Mouse (Mus musculus): ENCODE measurements around the gene Creb3l4. TPM values are rescaled to one million over a fixed set of nuclear protein-coding genes. Genes with fewer than 3 reads are reported as not detected.
A peak's percentile ranks its signal among the peaks of the same experiment; 100 is the strongest.
"Not testable (repeated sequence)": the region's sequence is repeated elsewhere in the genome, so short reads cannot be mapped to it uniquely, and the experiment has no call there.

The Creb3l4 gene
- polyA plus RNA-seq, 1 experiment from 2014 or later, result 6.8 TPM

DNA sequence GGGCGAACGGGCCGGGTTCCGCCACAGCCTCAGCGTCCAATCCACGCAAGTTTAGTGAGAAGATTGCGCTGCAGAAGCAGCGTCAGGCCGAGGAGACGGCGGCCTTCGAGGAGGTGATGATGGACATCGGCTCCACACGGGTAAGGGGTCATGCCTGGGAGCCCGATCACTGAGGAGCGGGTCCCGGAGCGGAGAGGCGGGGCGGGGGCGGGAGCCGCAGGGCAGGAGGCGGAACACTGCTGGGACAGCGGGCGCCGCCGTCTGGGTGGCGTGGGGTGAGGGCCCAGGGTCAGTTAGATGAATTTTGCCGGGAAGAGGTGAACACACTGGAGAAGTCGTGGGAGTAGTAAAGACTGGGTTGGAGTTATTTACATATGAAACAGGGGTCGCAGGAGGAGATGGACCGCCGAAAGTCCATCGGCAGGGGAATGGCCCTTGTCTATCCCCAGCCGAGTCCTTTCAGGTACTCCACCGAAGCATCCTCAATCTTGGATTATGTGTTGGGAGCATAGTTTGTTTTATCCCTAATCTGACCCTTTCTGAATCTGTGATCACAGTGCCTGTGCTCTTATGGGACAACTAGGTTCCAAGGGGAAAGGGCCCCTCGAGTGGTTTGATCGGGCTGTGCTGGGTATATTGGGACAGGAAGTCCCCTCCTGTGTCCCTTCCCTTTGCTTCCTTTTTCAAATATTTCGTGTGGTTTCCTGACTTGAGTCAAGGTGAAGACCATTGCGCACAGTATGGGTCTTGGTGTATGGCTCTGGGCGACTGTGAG is 11.3 kb upstream of the Creb3l4 start:
- under 1% methylated on average over 41 of the region's 41 CpGs for WGBS
- H3K9ac ChIP-seq (replicated peaks; ENCODE audit: low read length), result peak overlapping the region; percentile 95
- no peaks in the 10 kb centered on the region for H3K27me3 ChIP-seq (ENCODE audit: insufficient read depth, low read length)
- H3K4me2 ChIP-seq (replicated peaks; ENCODE audit: low read depth, low read length), result peak overlapping the region; percentile 84
- H3K9me3 ChIP-seq (ENCODE audit: low read length), result no peaks in the 10 kb centered on the region
- H3K4me1 ChIP-seq (ENCODE audit: insufficient read depth, low read length), result peaks cover 17% of the 10 kb centered on the region
- ATAC-seq (ENCODE audit: low FRiP score, low TSS enrichment), result peak; percentile 80
- H3K27ac ChIP-seq (ENCODE audit: low read length), result peak overlapping the region; percentile 90
- H3K36me3 ChIP-seq (ENCODE audit: insufficient read depth, low read length), result peaks cover 34% of the 10 kb centered on the region
- peak overlapping the region; percentile 87 for H3K4me3 ChIP-seq (ENCODE audit: low read length)

DNA sequence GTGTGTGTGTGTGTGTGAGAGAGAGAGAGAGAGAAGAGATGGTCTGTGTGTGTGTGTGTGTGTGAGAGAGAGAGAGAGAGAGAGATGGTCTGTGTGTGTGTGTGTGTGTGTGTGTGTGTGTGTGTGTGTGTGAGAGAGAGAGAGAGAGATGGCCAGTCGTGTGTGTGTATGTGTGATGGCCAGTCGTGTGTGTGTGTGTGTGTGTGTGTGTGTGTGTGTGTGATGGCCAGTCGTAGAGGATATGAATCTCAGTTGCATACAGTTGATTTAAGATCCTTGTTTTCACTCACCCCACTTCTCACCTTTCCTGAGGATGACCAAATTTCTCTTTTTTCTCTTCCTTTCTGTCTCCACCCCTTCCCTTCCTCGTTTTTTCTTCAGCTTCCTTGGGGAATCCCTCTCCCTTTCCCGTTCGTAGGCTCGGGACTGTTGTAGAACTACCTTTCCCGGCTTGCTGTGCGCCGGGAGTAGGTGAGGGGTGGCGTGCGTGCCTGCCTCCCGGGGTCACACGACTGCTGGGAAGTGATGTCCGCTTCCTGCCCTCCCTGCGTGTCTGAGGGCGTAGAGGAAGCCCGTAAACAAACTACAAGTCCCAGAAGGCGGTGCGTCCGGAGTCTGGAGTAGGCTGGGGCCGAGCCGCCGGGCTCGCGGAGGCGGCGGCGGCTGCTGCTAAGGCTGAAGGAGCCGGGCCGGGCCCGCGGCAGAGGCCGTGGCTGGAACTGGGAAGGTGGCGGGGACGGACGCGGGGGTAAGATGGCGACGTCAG is 10.5 kb upstream of the Creb3l4 start, which contains the start of gene Crtc2:
Gene Crtc2 (plus strand): TSS at position 511 of the 766 bp plus-strand sequence.
- 1% methylated on average over 40 of the region's 40 CpGs for WGBS
- Histone ChIP-seq H3K4me1 (ENCODE audit: insufficient read depth, low read length) (peaks cover 24% of the 10 kb centered on the region), H3K27ac (ENCODE audit: low read length) (peak within 1 kb of the TSS; percentile 90), H3K27me3 (ENCODE audit: insufficient read depth, low read length) (no peaks in the 10 kb centered on the region), H3K36me3 (ENCODE audit: insufficient read depth, low read length) (peaks cover 30% of the 10 kb centered on the region), H3K9me3 (ENCODE audit: low read length) (no peaks in the 10 kb centered on the region), H3K4me3 (ENCODE audit: low read length) (peak within 1 kb of the TSS; percentile 87), H3K4me2 (replicated peaks; ENCODE audit: low read depth, low read length) (peak within 1 kb of the TSS; percentile 84), H3K9ac (replicated peaks; ENCODE audit: low read length) (peak within 1 kb of the TSS; percentile 95)
- peak; percentile 99 for ATAC-seq (ENCODE audit: low FRiP score, low TSS enrichment)

DNA sequence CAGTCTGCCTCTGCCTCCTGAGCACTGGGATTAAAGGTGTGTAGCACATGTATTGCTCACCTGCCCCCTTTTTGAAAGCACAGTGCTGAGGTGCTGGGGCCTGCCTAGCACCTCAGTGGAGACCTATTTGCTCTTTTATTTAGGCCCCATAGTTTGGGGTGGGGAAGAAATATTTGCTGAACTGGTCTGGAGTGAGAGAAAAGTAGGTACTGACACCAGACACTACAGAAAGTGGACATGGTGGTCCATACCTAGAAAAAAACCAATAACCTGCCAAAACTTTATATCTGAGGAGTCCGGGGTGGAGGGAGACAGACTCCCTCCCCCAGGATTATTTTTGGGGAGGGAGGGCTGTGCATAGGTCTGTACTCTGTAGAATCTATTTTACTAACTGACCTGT is 9.9 kb upstream of the Creb3l4 start:
- Histone ChIP-seq H3K36me3 (ENCODE audit: insufficient read depth, low read length) (peaks cover 25% of the 10 kb centered on the region), H3K4me1 (ENCODE audit: insufficient read depth, low read length) (peaks cover 29% of the 10 kb centered on the region)
- not testable (repeated sequence) for H3K9ac ChIP-seq (replicated peaks; ENCODE audit: low read length); H3K4me2 ChIP-seq (replicated peaks; ENCODE audit: low read depth, low read length); H3K27ac ChIP-seq (ENCODE audit: low read length); H3K9me3 ChIP-seq (ENCODE audit: low read length); H3K4me3 ChIP-seq (ENCODE audit: low read length); H3K27me3 ChIP-seq (ENCODE audit: insufficient read depth, low read length)
- peak; percentile 1; the same call in 1 of the 2 replicates for ATAC-seq (ENCODE audit: low FRiP score, low TSS enrichment)
- WGBS, result 84% methylated on average over 1 of the region's 1 CpGs

DNA sequence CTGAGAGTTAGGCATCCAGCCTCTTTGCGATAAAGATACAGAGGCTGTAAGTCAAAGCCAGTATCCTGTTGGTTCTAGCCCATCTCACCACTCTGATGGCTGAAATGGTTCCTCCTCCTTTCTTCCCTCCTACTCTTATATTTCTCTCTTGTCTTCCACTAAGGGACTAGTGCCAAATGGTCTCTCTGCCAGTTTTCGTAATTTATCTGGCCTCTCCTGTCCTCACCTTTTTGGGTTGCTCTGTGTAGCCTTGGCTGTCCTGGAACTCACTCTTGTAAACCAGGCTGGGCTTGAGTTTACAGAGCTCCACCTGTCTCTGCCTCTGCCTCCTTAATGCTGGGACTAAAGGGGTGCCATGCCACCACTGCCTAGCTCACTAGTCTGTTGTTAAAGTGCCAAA is 9.3 kb upstream of the Creb3l4 start:
- ATAC-seq (ENCODE audit: low FRiP score, low TSS enrichment); H3K4me2 ChIP-seq (replicated peaks; ENCODE audit: low read depth, low read length); H3K27ac ChIP-seq (ENCODE audit: low read length); H3K27me3 ChIP-seq (ENCODE audit: insufficient read depth, low read length); H3K4me3 ChIP-seq (ENCODE audit: low read length); H3K9ac ChIP-seq (replicated peaks; ENCODE audit: low read length); H3K9me3 ChIP-seq (ENCODE audit: low read length): not testable (repeated sequence)
- H3K4me1 ChIP-seq (ENCODE audit: insufficient read depth, low read length), result peaks cover 30% of the 10 kb centered on the region
- 92% methylated on average over 2 of the region's 2 CpGs for WGBS
- peaks cover 25% of the 10 kb centered on the region for H3K36me3 ChIP-seq (ENCODE audit: insufficient read depth, low read length)

DNA sequence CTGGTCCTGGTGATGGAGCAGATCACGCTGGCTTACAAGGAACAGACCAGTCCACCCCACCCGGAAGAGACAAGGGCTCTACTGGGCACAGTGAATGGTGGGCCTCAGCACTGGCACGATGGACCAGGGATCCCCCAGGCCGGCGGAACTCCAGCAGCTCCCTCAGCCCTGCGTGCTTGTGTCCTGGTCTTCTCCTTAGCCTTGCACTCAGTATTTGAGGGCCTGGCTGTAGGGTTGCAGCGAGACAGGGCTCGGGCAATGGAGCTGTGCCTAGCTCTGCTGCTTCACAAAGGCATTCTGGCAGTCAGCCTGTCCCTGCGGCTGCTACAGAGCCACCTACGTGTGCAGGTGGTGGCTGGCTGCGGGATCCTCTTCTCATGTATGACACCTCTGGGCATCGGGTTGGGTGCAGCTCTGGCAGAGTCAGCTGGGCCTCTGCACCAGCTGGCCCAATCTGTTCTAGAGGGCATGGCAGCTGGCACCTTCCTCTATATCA is 8.5 kb upstream of the Creb3l4 start:
- WGBS, result 92% methylated on average over 10 of the region's 12 CpGs

DNA sequence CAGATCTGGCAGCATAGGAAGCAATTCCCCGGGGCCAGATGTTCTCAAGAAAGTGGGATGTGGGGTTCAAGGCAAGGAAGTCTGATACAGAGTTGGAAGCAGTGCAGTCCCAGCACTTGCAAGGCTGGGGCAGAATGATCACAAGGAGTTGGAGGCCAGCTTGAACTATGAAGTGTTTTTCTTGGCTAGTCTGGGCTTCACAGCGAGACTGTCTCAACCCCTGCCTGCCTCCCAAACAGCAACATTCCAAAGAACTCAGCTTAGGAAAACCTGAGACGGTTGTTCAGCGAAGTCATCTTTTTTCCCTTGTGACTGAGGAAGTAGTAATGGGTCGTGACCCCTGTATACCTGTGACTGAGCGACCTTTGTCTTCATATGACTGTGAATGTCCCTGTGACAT is 7.5 kb upstream of the Creb3l4 start:
- Histone ChIP-seq H3K9ac (replicated peaks; ENCODE audit: low read length) (0 out of 2 replicates have a peak overlapping the region, but pooled peaks have one; percentile 25), H3K4me2 (replicated peaks; ENCODE audit: low read depth, low read length) (no peak overlapping the region), H3K4me3 (ENCODE audit: low read length) (no peak overlapping the region), H3K9me3 (ENCODE audit: low read length) (no peaks in the 10 kb centered on the region), H3K4me1 (ENCODE audit: insufficient read depth, low read length) (peaks cover 29% of the 10 kb centered on the region), H3K27ac (ENCODE audit: low read length) (no peak overlapping the region), H3K36me3 (ENCODE audit: insufficient read depth, low read length) (peaks cover 20% of the 10 kb centered on the region), H3K27me3 (ENCODE audit: insufficient read depth, low read length) (no peaks in the 10 kb centered on the region)
- no peak for ATAC-seq (ENCODE audit: low FRiP score, low TSS enrichment)
- WGBS, result 66% methylated on average over 6 of the region's 6 CpGs

More for the DNA sequence above, 8.5 kb upstream of the Creb3l4 start:
- ATAC-seq (ENCODE audit: low FRiP score, low TSS enrichment); H3K9ac ChIP-seq (replicated peaks; ENCODE audit: low read length); H3K9me3 ChIP-seq (ENCODE audit: low read length); H3K4me2 ChIP-seq (replicated peaks; ENCODE audit: low read depth, low read length); H3K4me3 ChIP-seq (ENCODE audit: low read length); H3K27ac ChIP-seq (ENCODE audit: low read length); H3K27me3 ChIP-seq (ENCODE audit: insufficient read depth, low read length): not testable (repeated sequence)
- H3K36me3 ChIP-seq (ENCODE audit: insufficient read depth, low read length), result peaks cover 20% of the 10 kb centered on the region
- peaks cover 32% of the 10 kb centered on the region for H3K4me1 ChIP-seq (ENCODE audit: insufficient read depth, low read length)

DNA sequence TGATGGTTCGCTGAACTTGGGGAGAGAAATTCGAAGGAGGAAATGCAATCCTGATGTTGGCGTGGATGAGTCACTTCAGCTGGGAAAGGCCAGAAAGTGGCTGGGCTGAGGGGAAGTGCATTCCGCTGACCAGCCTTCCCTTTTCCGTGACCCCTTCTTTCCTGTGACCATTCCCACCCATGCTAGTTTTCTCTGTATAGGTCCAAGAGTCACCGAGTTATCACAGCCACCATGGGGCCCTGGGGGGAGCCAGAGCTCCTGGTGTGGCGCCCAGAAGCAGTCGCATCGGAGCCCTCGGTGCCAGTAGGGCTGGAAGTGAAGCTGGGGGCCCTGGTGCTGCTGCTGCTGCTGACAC is 5.4 kb upstream of the Creb3l4 start:
- H3K27ac ChIP-seq (ENCODE audit: low read length), result peak overlapping the region; percentile 97
- peak overlapping the region; percentile 82 for H3K9ac ChIP-seq (replicated peaks; ENCODE audit: low read length)
- peak overlapping the region; percentile 96 for H3K4me2 ChIP-seq (replicated peaks; ENCODE audit: low read depth, low read length)
- no peaks in the 10 kb centered on the region for H3K9me3 ChIP-seq (ENCODE audit: low read length)
- no peaks in the 10 kb centered on the region for H3K27me3 ChIP-seq (ENCODE audit: insufficient read depth, low read length)
- ATAC-seq (ENCODE audit: low FRiP score, low TSS enrichment), result peak; percentile 7; the same call in 1 of the 2 replicates
- H3K36me3 ChIP-seq (ENCODE audit: insufficient read depth, low read length), result peaks cover 20% of the 10 kb centered on the region
- WGBS, result 2% methylated on average over 10 of the region's 10 CpGs
- H3K4me1 ChIP-seq (ENCODE audit: insufficient read depth, low read length), result peaks cover 23% of the 10 kb centered on the region
- peak overlapping the region; percentile 90 for H3K4me3 ChIP-seq (ENCODE audit: low read length)

DNA sequence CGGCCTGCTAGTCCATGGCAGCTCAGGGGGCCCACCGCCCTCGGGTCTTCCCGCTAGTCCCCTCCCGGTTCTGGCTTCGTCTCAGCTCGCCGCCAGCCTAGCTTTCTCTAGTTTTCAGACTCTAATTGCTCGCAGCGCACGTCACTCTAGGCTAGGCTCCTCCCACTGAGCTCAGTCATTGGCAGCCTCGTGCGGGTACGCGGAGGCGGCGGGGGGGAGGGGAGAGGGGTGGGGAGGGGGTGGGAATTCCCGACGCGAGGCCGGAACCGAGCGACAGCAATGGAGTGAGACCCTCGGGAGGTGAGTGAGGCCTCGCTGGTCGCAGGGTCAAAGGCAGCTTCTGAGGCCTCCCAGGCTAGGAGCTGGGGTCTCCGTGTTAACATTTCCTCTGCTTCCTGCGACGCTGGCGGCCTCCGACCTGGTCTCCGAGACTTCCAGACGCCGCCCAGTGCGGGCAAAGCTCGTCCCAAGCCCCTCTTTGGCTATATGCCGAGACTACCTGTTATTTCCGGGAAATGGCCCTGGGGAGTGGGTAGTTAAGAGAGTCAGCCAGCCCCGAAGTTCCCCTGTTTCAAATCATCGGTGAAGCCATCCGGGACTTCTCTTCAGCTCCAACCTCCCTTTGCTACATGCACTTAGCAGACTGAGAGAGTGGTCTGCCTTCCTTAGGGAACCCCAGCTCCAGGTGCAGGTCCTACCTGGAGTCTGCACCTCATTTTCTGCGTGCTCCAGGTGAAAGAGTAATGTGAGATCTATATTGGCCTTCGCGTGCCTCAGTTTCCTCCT is 4.8 kb upstream of the Creb3l4 start, which contains the start of gene Slc39a1:
Gene Slc39a1 (plus strand): TSS at position 213 of the 786 bp plus-strand sequence.
- Histone ChIP-seq H3K27ac (ENCODE audit: low read length) (peak within 1 kb of the TSS; percentile 97), H3K27me3 (ENCODE audit: insufficient read depth, low read length) (no peaks in the 10 kb centered on the region), H3K9me3 (ENCODE audit: low read length) (no peaks in the 10 kb centered on the region), H3K4me2 (replicated peaks; ENCODE audit: low read depth, low read length) (peak within 1 kb of the TSS; percentile 96), H3K9ac (replicated peaks; ENCODE audit: low read length) (peak within 1 kb of the TSS; percentile 82), H3K4me3 (ENCODE audit: low read length) (peak within 1 kb of the TSS; percentile 90), H3K36me3 (ENCODE audit: insufficient read depth, low read length) (peaks cover 20% of the 10 kb centered on the region), H3K4me1 (ENCODE audit: insufficient read depth, low read length) (peaks cover 26% of the 10 kb centered on the region)
- peak; percentile 96 for ATAC-seq (ENCODE audit: low FRiP score, low TSS enrichment)
- WGBS, result under 1% methylated on average over 36 of the region's 44 CpGs

DNA sequence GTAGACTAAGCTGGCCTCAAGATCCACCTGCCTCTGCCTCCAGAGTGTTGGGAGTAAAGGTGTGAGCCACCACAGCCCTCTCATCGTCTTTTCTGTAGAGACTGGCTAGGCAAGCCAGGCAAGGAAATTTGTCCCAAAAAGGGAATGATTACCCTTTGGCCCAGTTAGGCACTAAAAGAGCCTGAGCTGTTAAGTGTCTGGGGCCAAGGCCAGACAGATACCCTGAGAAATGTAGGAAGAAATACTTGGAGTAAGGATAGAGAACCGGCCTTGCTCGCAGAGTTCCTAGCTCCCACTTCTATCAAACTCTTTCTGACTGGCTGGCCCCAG is 4.3 kb upstream of the Creb3l4 start:
- 0% methylated on average over 3 of the region's 3 CpGs for WGBS
- no peak for ATAC-seq (ENCODE audit: low FRiP score, low TSS enrichment)
- peaks cover 31% of the 10 kb centered on the region for H3K4me1 ChIP-seq (ENCODE audit: insufficient read depth, low read length)

More for the DNA sequence above, 4.3 kb upstream of the Creb3l4 start:
- peak overlapping the region; percentile 96 for H3K4me2 ChIP-seq (replicated peaks; ENCODE audit: low read depth, low read length)
- H3K36me3 ChIP-seq (ENCODE audit: insufficient read depth, low read length), result peaks cover 20% of the 10 kb centered on the region
- H3K9me3 ChIP-seq (ENCODE audit: low read length), result no peaks in the 10 kb centered on the region
- peak overlapping the region; percentile 97 for H3K27ac ChIP-seq (ENCODE audit: low read length)
- no peaks in the 10 kb centered on the region for H3K27me3 ChIP-seq (ENCODE audit: insufficient read depth, low read length)
- peak overlapping the region; percentile 82 for H3K9ac ChIP-seq (replicated peaks; ENCODE audit: low read length)
- peak overlapping the region; percentile 90 for H3K4me3 ChIP-seq (ENCODE audit: low read length)
